Comparison of ENCODE assay signal across 14 mouse cellular contexts in genomic region chr17:78791068-78791689, GRCm38 (mm10). TPM values are rescaled to one million over a fixed set of nuclear protein-coding genes. Genes with fewer than 3 reads are reported as not detected.
A peak's percentile ranks its signal among the peaks of the same experiment; 100 is the strongest.
DNase-seq lines count a peak whose midpoint lies in the region; ATAC-seq and TF ChIP-seq lines count a peak whose summit lies in the region.
"Had no signal": no experiment of that assay in that cellular context is flagged by ENCODE, and none has a peak within 500 bp of the region (broad histone marks: within the 10 kb centered on the region; RNA-seq: fewer than 3 reads in every experiment).

No protein-coding gene starts in this region.

- TF ChIP-seq RAD21 in MEL (IDR thresholded peaks at IDR 0.05; ENCODE audit: low read depth, low read length) = no peak

- no peak for DNase-seq in gastrocnemius, adult 2 months
- no peak for DNase-seq in gastrocnemius, adult 18-20 months (ENCODE audit: low spot score)
- no peak for DNase-seq in MEL (ENCODE audit: low read depth, low spot score)
- DNase-seq in fibroblast of lung, adult 2 months (ENCODE audit: low read depth) = peak; percentile 2
- no peak for DNase-seq in left cerebral cortex, postnatal 10 days (ENCODE audit: extremely low spot score in 1 of 2, low spot score in 2 of 2)
- DNase-seq in liver = no peak
- DNase-seq in cerebellum, adult 9-10 months = no peak
- DNase-seq: cerebellum, adult 11 months; layer of hippocampus, postnatal 36 days; lung, adult 18-20 months had no signal

- no peak for TF ChIP-seq CTCF in gastrocnemius, adult 2 months (IDR thresholded peaks at IDR 0.05)
- TF ChIP-seq CTCF in MEL (IDR thresholded peaks at IDR 0.05 in 2 of 3, conservative IDR thresholded peaks at IDR 0.05 in 1 of 3; ENCODE audit: control insufficient read depth in 1 of 3, insufficient read depth in 1 of 3, low read depth in 2 of 3, low read length in 3 of 3, poor library complexity in 1 of 3, severe bottlenecking in 1 of 3) = no peak

- peaks cover 2 to 8% of the 10 kb centered on the region in 2 experiments; a peak in 2 of 4 replicates for H3K36me3 ChIP-seq in MEL (ENCODE audit: control insufficient read depth in 1 of 2, insufficient read depth in 2 of 2, low read length in 2 of 2)
- H3K36me3 ChIP-seq in heart, embryonic 15.5 days = peaks cover 28% of the 10 kb centered on the region

- TF ChIP-seq EP300 in MEL (IDR thresholded peaks at IDR 0.05; ENCODE audit: low read depth in 1 of 2, low read length in 2 of 2) = no peak

- peaks cover 3 to 4% of the 10 kb centered on the region in 2 experiments; a peak in 2 of 4 replicates for H3K4me1 ChIP-seq in MEL (ENCODE audit: control insufficient read depth in 1 of 2, insufficient read depth in 2 of 2, low read length in 2 of 2)
- peaks cover 16% of the 10 kb centered on the region for H3K4me1 ChIP-seq in heart, embryonic 15.5 days (replicated peaks)
- H3K4me1 ChIP-seq: embryonic facial prominence, embryonic 15.5 days; intestine, embryonic 15.5 days; limb, embryonic 13.5 days had no signal

- H3K27me3 ChIP-seq in MEL (ENCODE audit: control insufficient read depth in 1 of 2, insufficient read depth in 2 of 2, low read length in 2 of 2) = no peaks in the 10 kb centered on the region
- no peaks in the 10 kb centered on the region for H3K27me3 ChIP-seq in heart, embryonic 15.5 days
- H3K27me3 ChIP-seq: embryonic facial prominence, embryonic 15.5 days; intestine, embryonic 15.5 days; limb, embryonic 13.5 days had no signal

- no peaks in the 10 kb centered on the region for H3K79me2 ChIP-seq in MEL (ENCODE audit: control insufficient read depth, insufficient read depth, low read length, poor library complexity)

- no peak overlapping the region for H3K9ac ChIP-seq in MEL (ENCODE audit: control insufficient read depth, low read depth, low read length, poor library complexity, severe bottlenecking)
- no peak overlapping the region for H3K9ac ChIP-seq in heart, embryonic 15.5 days
- H3K9ac ChIP-seq: embryonic facial prominence, embryonic 15.5 days; intestine, embryonic 15.5 days; limb, embryonic 13.5 days had no signal

- ATAC-seq in heart, embryonic 15.5 days (replicated peaks; ENCODE audit: insufficient number of reproducible peaks, insufficient read depth, low FRiP score, low read depth) = peak; percentile 93
- ATAC-seq: intestine, embryonic 15.5 days had no signal

- peak overlapping the region; percentile 39; the same call in 1 of the 2 replicates for H3K27ac ChIP-seq in gastrocnemius, adult 2 months
- H3K27ac ChIP-seq in MEL (ENCODE audit: control insufficient read depth, low read depth, low read length) = no peak overlapping the region
- H3K27ac ChIP-seq in heart, embryonic 15.5 days = peak overlapping the region; percentile 94
- H3K27ac ChIP-seq: embryonic facial prominence, embryonic 15.5 days; intestine, embryonic 15.5 days; limb, embryonic 13.5 days had no signal

- TF ChIP-seq POLR2A in MEL (IDR thresholded peaks at IDR 0.05; ENCODE audit: control insufficient read depth in 1 of 2, insufficient read depth in 1 of 2, low read depth in 1 of 2, low read length in 2 of 2, poor library complexity in 1 of 2) = no peak

- no peak overlapping the region for H3K4me2 ChIP-seq in heart, embryonic 15.5 days
- H3K4me2 ChIP-seq: embryonic facial prominence, embryonic 15.5 days; intestine, embryonic 15.5 days; limb, embryonic 13.5 days had no signal

- no peaks in the 10 kb centered on the region for H3K9me3 ChIP-seq in MEL (replicated peaks; ENCODE audit: insufficient read depth, low read length)
- H3K9me3 ChIP-seq in heart, embryonic 15.5 days (replicated peaks) = no peaks in the 10 kb centered on the region
- H3K9me3 ChIP-seq: embryonic facial prominence, embryonic 15.5 days; intestine, embryonic 15.5 days; limb, embryonic 13.5 days had no signal

- H3K4me3 ChIP-seq in gastrocnemius, adult 2 months = no peak overlapping the region
- H3K4me3 ChIP-seq in MEL (ENCODE audit: control insufficient read depth in 1 of 2, insufficient read depth in 1 of 2, low read depth in 2 of 2, low read length in 2 of 2) = no peak overlapping the region
- no peak overlapping the region for H3K4me3 ChIP-seq in heart, embryonic 15.5 days
- H3K4me3 ChIP-seq: embryonic facial prominence, embryonic 15.5 days; intestine, embryonic 15.5 days; limb, embryonic 13.5 days had no signal

- 32% methylated on average over 7 of the region's 7 CpGs for WGBS in heart, embryonic 15.5 days

- intact Hi-C loops in gastrocnemius, adult 2 months (cut with DNase I) = no loop called here
- intact Hi-C loops in left cerebral cortex, postnatal 10 days (cut with DNase I) = no loop called here

TF ChIP-seq in MEL, 35 proteins besides CTCF, POLR2A, EP300 and RAD21:
- TF ChIP-seq USF1 (IDR thresholded peaks at IDR 0.05; ENCODE audit: low read depth, low read length) (peak; percentile 67; the same call in 1 of the 2 replicates), TAL1 (IDR thresholded peaks at IDR 0.05; ENCODE audit: low read length) (no peak)

RNA-seq across cellular contexts. Expression of gene Heatr5b, which starts 44.0 kb away (rescaled TPM):
- total RNA-seq in gastrocnemius, adult 2 months (2021) = 10 to 100 TPM in 1 of 2 experiments, 1 to 10 TPM in 1; 7.3 to 10.1 TPM
- 1 to 10 TPM; 7.6 to 9.0 TPM for total RNA-seq in gastrocnemius, adult 18-20 months (2021)
- 9.8 and 10.4 TPM in 2 replicates for total RNA-seq in MEL (2012; rRNA removed)
- 10 to 100 TPM in 1 of 2 experiments, not detected in 1; 19.9 TPM for polyA plus RNA-seq in MEL (2012; ENCODE audit: insufficient read depth in 1 of 2, insufficient read length in 2 of 2, low read depth in 1 of 2, low replicate concordance in 2 of 2, missing spikeins in 1 of 2)
- 21.9 and 22.2 TPM in 2 replicates for polyA plus RNA-seq in heart, embryonic 15.5 days (2015; fragmentation: Nextera tagmentation; extraction: Ambion mirVana)
- total RNA-seq in left cerebral cortex, postnatal 10 days (2021) = 10 to 100 TPM; 50.0 to 51.1 TPM

RNA-seq across cellular contexts. Expression of gene Gpatch11, which starts 44.2 kb away (rescaled TPM):
- 10 to 100 TPM; 17.9 to 23.3 TPM for total RNA-seq in gastrocnemius, adult 2 months (2021)
- total RNA-seq in gastrocnemius, adult 18-20 months (2021) = 10 to 100 TPM; 25.1 to 26.1 TPM
- 9.5 and 10.3 TPM in 2 replicates for total RNA-seq in MEL (2012; rRNA removed)
- 10 to 100 TPM in 1 of 2 experiments, not detected in 1; 12.4 TPM for polyA plus RNA-seq in MEL (2012; ENCODE audit: insufficient read depth in 1 of 2, insufficient read length in 2 of 2, low read depth in 1 of 2, low replicate concordance in 2 of 2, missing spikeins in 1 of 2)
- 36.8 and 39.5 TPM in 2 replicates for polyA plus RNA-seq in heart, embryonic 15.5 days (2015; fragmentation: Nextera tagmentation; extraction: Ambion mirVana)
- 10 to 100 TPM; 33.3 to 33.7 TPM for total RNA-seq in left cerebral cortex, postnatal 10 days (2021)

RNA-seq across cellular contexts. Expression of gene Strn, which starts 54.2 kb away (rescaled TPM):
- total RNA-seq in gastrocnemius, adult 2 months (2021) = 1 to 10 TPM; 5.4 to 7.1 TPM
- 1 to 10 TPM; 6.0 to 6.1 TPM for total RNA-seq in gastrocnemius, adult 18-20 months (2021)
- total RNA-seq in MEL (2012; rRNA removed) = 10.2 and 13.4 TPM in 2 replicates
- polyA plus RNA-seq in MEL (2012; ENCODE audit: insufficient read depth in 1 of 2, insufficient read length in 2 of 2, low read depth in 1 of 2, low replicate concordance in 2 of 2, missing spikeins in 1 of 2) = 10 to 100 TPM in 1 of 2 experiments, not detected in 1; 13.9 TPM
- 11.1 and 12.0 TPM in 2 replicates for polyA plus RNA-seq in heart, embryonic 15.5 days (2015; fragmentation: Nextera tagmentation; extraction: Ambion mirVana)
- total RNA-seq in left cerebral cortex, postnatal 10 days (2021) = 10 to 100 TPM; 69.0 to 76.0 TPM
